Mouse (Mus musculus): ENCODE data around the gene Ptpre. TPM values are rescaled to one million over a fixed set of nuclear protein-coding genes. Genes with fewer than 3 reads are reported as not detected.

Ptpre gene
- total RNA-seq, 2 experiments from 2014 or later = 3.5 to 4.2 TPM

DNA sequence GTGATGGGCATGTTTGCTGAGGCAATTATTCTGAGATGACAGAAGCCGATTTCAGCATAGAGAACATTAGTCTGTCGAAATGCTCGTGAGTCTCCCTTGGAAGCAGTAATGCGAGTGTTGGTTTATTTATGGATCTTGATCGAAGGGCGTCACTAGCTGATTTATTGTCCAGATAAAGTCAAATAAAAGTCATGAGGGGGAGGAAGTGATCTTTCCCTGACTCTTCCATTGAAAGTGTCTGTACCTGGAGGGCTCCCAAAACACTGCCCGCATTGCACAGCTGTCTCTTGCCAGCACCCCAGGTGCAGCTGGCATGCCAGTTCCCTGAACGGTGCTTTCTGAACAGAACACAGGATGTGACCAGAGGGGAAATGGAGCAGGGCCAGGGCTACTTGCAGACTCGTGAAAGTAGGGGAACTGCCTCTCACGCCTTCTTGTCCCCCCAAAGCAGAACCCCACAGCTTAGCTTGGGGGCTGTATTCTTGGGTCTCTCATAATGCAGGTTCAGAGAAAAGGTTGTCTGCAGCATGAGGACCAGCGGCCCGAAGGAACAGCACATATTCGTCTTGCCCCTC, 100.2 kb downstream of the Ptpre start:
- no peak for DNase-seq (ENCODE audit: low spot score in 2 of 2)

DNA sequence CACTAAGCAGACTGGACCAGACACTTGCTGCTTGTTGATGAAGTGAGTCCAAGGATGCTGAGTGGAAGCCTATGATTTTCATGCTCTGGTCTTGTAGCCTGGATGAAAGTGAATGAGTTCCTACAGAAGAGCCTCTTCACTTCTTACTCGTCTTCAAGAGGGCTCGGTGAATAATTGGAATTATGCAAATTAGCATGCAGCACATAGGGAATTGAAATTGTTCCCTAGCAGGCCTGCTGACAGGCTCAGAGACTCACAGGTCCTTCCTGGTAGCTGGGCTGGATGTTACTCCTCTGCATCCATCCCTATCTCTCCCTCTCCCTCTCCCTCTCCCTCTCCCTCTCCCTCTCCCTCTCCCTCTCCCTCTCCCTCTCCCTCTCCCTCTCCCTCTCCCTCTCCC, 102.1 kb downstream of the Ptpre start:
- no peak for DNase-seq (ENCODE audit: low spot score in 2 of 2)

DNA sequence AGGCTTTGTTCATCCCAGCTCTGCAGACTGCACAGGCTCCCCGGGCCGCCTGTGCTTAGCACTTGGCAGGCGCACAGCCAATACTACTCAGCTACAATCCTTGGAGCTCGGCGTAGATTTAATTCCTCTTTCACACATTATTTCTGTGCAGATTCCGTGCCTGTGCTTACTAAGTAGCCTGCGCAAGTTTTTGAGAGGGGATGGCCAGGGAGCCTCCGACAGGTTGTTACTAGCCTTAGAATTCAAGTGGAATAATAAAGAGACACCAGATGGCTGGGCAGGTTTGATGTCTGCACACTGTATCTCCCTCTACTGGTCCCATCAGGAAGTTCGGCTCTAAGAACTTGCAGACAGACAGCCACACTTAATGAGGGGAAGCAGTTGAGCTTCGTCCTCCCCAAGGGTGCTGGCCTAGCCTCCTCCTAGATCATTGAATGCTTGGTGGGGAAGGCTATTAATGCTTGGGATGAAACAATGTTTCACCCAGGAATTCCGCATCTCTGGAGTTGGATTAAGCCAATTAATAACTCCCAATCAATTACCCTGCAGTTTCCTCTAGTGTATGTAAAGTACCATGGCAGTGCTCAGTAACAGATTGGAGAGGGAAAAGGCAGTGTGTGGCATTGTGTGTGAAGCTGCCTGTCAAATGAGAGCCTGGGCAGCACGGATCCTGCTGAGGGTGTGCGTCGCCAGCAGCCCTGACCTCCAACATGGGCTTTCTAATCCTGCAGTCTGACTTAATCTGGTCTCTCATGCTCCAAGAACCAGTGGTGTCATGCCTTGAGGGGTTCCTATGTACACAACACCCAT, 104.6 kb downstream of the Ptpre start:
- no peak for DNase-seq (ENCODE audit: low spot score in 2 of 2)

DNA sequence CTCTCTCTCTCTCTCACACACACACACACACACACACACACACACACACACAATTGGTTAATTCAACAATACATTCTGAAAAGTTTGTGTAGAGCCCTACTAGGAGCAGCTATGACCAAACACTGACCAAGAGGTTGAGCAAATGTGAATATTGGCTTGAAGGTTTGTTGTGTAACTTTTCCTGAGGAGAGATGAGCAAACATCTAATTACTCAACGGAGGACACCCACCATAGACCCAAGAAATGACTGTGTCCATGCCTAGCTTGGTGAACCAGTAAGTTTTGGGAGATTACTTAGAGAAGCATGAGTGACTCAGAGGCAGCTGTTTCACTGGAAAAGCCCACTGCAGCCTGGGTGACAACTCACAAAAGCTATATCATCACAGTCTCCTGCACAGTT, 107.2 kb downstream of the Ptpre start:
- DNase-seq (ENCODE audit: low spot score in 2 of 2) = no peak

DNA sequence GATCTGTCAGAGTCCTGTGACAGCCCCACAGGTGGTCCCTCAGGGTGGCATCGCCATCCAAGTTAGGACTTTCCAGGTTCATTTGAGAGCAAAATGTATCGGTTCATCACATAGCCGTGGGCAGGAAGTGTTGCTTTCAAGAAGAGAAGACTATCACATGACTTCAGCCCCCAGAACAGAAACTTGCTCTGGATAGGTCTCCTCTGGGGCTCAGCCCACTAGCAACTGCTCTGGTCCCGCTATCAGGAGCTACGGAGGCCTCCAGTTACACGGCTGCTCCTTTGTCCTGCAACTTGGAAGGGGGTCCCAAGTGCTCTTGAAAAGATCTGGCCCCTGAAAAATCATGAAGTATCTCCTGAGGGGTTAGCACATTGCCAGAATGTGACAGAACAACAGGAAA, 109.7 kb downstream of the Ptpre start:
- DNase-seq (ENCODE audit: low spot score in 2 of 2) = no peak

DNA sequence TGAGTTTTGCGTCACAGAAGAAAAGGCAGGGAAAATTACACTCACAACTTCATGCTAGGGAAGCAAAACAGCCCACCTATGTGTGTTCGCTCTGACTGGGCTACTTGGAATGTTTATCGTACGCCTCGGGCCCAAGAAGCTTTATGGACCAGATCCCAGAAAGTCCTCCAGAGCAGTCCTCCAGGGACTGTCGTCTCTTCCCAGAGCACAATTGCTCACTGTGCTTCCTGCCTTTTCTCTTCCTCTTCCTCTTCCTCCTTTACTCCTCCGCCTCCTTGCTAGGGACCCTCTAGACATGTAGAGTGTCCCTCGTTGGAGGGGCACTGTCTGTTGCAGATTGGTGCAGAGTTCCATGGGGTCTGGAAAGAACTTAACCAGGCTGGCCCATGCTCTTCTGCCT, 111.5 kb downstream of the Ptpre start:
- no peak for DNase-seq (ENCODE audit: low spot score in 2 of 2)

DNA sequence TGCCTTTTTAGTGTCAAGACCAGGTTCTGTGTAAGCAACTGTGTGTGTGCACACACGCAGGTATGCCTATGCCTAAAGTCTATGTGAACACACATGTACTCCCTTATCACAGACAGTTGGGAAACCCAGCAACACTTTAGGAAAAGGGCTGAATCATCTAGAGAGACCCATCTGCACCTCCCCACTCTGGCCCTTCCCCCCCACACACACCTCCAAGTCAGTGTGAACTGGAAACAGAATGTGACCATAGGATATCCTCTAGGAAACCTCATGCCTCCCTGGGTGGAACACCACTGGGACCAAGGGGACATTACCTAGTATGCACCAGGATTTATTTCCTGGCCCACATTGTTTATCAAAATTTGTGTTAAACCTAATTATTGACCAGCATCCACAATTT, 112.0 kb downstream of the Ptpre start:
- no peak for DNase-seq (ENCODE audit: low spot score in 2 of 2)

DNA sequence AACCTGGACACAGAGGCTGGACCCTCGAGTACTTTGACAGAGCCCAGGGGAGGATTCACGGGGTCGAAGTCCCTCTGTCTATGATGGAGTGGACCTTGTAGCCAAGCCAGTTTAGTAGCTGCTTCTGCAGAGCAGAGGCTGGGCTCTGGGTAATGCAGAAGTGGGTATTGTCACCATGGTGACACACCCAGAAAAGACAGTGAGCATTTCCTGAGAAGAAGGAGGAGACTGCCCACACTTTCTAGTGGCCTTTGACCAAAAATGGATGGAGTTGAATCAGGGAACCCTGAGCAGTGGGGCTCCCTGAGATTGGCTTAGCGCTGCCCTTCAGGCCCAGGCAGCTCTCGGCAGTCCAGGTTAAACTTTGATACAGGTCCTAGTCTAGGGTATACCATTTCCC, 112.8 kb downstream of the Ptpre start:
- DNase-seq (ENCODE audit: low spot score in 2 of 2) = no peak

DNA sequence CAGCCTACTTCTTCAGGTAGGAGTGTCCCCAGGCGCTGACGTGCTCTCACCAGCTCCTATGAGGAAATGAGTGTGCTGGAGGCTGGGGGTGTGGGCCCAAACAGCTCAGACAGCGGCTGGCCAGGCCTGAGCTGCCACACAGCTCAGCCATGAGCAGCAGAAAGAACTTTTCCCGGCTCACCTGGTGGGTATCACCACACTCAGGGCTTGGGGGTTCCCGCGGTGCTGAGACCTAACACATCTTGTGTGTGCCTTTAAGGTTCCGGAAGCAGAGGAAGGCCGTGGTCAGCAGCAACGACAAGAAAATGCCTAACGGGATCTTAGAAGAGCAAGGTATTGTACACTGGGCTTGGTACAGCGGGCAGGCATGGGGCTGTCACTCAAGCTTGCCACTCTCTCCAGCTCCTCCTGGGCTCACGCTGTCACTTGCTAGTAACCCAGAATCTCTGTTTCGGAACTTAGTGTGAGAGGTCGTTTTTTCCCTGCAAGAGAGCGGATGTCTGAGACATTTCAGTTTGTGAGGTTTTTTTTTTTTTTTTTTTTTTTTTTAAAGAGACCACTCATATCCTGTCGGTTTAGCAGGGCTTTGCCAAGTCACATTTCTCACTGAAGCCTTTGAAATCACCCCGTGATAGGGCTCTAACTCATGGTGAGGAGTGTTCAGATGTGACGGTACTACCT, 114.7 kb downstream of the Ptpre start:
- no peak for DNase-seq (ENCODE audit: low spot score in 2 of 2)

DNA sequence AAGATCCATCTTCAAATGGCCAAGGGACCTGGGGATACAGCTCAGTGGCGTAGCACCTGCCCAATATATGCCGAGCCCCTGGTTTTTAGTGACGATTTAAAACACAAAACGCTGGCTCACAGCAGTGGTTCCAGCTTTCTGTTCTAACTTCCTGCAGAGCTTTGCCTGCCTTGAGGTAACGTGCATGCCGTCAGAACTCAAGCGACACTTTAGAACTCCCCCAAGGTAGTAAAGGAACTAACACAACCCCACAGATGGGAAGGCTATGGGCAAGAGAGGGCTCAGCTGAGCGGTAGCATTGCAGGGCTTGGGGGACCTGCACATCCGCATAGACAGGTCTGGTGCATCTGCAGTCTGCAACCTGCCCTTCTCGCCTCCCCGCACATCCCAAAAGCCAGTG, 115.5 kb downstream of the Ptpre start:
- DNase-seq (ENCODE audit: low spot score in 2 of 2) = no peak

DNA sequence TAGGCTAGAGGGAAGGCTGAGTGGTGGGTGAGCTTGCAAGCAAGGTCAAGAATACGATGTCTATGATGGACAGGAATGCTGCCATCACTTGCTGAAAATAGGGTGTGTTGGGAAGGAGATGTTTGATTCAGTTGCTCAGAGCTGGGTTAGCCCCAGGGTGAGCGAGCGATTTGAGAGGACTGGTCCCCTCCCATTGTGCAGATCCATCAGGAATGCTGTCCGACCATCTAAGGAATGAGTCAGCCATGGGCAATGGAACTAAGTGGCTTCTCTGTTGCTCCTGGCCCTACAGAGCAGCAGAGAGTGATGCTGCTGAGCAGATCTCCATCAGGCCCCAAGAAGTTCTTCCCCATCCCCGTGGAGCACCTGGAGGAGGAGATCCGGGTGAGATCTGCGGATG, 116.3 kb downstream of the Ptpre start:
- no peak for DNase-seq (ENCODE audit: low spot score in 2 of 2)

DNA sequence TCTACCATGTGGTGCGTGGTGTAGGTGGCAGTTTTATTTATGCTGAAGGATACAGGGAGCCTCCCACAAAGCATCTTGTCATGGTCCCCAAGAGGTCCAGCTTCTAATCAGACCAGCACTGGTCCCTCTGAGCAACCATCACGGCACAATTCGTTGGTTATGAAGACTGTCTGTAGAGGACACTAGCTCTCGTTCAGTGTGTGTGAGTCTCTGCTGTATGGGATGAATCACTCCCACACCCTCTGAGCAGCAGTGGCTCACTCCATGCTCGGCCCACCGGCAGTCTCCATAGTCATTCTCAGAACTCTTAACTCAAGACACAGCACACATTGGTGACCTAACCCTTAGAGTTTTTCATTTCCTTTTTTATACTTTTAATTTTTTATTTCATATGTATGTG, 117.0 kb downstream of the Ptpre start:
- no peak for DNase-seq (ENCODE audit: low spot score in 2 of 2)

DNA sequence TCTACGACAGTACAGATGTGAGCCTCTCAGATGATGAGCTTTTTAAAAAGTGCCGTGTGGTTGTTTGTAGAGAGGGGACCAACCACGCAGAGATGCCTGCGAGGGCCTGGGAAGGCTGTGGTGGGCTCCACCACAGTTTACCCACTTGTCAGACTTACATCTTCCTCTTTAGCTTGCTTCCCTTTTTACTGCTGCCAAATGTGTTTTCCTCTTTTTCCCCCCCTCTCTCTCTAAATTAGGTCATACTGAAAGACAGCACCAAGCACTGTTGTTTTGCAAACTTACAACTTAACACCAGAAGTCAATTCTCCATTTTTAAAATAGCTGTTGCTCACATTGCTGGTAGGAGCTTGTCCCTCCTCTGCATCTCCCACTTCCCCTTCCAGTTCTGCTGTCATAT, 117.8 kb downstream of the Ptpre start:
- DNase-seq (ENCODE audit: low spot score in 2 of 2) = no peak

DNA sequence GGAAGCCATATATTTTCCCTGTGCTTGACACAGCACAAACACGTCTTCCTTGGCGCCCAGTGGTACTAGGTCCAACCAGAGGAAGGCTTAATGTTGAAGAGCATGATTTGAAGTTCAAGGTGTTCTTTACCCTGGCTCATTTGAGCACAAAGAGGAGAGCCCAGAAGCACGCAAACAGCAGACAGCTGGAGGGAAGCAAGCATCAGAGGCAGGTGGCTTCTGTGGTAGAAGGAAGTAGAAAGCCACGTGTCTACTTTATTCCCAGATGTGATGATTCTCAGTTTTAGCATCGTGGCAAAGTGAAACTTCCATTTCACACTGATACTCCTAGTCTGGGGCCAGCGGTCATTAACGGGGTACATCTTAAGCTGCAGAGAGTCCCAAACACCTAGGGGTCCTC, 120.9 kb downstream of the Ptpre start:
- no peak for DNase-seq (ENCODE audit: low spot score in 2 of 2)

DNA sequence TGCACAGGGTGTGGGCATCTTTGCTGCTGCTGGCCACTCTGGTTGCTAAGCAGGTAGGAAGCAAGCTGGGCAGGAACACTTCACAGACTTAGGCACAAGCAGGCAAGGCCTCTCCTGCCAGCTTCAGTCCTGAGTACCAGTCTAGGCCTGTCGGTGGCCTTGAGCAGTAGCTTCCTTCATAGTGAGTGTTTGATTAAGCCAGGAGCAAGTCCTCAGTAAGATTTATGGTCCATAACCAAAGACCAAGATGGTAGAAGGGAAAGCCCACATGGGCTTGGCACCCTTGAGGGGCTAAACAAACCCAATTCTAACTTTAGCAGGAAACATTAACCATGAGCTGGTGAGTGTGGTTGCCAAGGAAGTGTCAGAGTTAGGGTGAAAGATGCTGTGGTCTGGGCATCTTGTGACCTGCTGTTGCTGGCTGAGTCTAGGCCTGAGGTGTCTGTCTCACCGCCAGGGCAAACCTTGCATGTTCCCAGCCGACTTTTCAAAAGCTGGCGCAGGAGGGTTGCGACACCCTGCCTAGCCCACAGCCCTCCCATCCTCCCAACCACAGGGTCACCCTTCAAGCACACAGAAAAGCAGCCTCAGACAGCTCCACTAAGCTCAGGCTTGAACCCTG, 122.1 kb downstream of the Ptpre start:
- DNase-seq (ENCODE audit: low spot score in 2 of 2) = no peak

DNA sequence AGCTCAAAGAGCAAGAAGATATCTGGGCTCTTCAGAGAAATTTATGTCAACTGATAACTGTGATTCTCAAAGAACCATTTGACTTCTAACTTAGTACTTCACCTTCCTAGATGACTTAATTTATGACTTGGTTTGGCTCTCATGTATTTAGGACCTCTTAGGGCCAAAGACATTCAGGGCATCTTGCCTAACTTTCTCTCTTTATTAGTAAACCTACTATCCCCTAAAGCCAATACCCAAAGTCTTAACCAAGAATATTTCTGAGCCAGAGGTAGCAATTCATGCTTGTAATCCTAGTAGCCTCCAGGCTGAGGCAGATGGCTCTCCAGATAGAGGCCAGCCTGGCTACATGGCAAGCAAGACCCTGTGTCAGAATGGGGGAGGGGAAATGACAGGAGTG, 123.0 kb downstream of the Ptpre start:
- DNase-seq (ENCODE audit: low spot score in 2 of 2) = no peak

DNA sequence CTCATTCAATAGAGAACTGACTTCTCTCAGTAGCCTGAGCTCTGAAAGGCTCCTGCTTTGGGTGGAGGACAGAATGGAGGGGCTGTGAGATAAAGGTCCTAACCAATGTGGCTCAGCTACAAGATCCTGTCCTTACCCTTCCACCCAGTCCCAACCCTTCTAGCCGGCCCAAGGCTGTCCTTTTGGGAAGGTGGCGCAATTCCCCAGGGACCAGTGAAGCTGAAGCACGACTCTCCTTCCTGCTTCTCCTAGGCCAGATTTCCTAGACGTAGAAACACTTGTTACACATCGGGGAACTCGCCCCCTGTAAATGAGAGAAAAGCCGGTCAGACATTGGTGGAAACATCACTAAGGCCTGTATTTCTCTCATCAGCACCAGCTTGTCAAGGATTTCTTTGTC, 126.9 kb downstream of the Ptpre start:
- no peak for DNase-seq (ENCODE audit: low spot score in 2 of 2)

DNA sequence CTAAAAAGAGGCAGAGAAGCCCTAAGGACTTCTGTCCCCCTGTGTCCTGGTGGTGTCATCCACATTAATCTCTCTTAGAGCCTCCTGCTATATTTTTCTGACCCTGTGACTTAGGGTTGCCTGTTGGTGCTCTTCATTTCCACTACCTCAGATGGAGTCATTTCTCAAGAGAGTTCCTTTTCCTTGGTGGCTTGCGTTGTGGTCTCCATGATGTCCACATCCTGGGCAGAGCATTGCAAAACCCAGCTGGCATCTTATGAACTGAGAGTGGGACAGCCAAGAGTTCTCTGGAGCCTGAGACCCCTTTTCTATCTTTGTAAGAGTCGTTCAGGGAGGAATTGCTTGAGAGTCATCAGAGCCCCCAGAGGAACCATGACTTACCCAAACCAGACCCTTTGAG, 129.0 kb downstream of the Ptpre start:
- no peak for DNase-seq (ENCODE audit: low spot score in 2 of 2)

DNA sequence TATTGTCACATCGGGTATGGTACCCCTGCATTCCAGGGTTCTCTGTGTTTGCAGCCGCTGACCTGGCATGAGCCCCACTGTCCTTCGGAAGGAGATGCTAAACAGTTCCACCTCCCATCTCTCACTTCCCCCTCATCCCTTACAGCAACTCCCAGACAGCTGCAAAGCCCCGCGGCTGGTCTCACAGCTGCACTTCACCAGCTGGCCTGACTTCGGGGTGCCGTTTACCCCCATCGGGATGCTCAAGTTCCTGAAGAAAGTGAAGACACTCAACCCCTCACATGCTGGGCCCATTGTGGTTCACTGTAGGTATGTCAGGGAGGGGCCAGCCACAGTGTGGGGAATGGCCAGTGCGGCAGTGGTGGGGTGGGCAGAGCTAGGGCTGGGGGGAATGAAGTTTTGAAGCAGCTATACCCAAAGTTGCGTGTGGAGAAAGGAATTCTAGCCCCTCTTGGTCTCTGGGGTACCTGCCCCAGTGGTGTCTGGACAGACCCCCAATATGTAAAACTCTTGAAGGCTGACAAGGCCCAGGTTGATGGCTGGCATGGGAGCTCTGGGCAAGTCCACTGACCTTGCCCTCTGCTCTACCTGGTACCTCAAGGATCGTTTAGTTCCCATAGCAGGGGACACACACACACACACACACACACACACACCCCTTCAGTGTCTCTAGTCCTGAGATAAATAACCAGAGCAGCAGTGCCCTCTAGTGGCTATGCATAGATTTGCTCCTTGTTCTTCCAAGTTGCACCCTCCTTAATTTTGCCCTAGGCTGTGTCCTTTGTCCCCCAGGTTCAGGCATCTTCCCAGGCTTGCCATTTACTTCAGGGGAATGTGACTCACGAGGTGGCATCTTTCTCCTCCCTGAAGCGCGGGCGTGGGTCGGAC, 131.8 kb downstream of the Ptpre start:
- peak in 1 of 2 experiments; percentile 52 for DNase-seq (ENCODE audit: low spot score in 2 of 2)

DNA sequence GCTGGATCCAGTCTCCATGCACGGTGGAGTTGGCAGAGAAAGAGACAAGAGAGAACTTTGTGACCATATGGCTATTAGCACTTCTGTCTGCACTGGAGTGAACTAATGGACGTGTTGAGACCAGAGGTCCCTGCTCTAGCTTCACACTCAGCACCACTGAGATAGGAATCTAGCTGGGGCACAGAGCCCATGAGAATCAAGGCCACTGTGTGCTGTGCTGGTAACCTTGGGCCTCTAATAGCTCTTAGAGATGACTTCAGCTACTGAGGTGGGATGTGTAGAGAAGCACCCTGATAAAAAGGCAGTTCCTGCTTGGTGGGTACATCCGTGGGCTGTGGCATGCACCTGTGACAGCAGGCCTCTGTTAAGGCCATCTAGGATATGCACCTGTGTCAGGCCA, 136.3 kb downstream of the Ptpre start:
- DNase-seq (ENCODE audit: low spot score in 2 of 2) = no peak

DNA sequence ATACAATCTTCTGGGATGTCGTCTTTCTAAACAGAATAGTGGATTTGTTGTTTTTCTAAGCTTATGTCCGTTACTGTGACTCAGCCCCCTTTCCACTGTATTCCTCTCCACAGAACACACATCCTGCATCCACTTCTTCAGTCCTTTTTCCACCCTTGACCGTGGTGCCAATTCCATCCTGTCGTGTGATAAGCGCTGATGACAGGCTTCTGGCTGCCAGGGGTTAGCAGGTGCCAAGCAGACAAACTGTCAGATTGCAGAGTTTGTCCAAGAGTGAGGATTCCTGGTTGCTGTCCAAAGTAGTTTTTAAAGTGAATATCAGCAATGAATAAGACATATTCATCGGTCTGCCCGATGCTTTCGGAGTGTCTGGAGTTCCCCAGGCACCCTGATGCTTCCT, 139.4 kb downstream of the Ptpre start:
- DNase-seq (ENCODE audit: low spot score in 2 of 2) = no peak

All from adrenal gland, adult 18-20 months (tissue).